Mouse (Mus musculus) liver, embryonic 11.5 days (tissue): ENCODE measurements around the gene Ice1. TPM values are rescaled to one million over a fixed set of nuclear protein-coding genes. Genes with fewer than 3 reads are reported as not detected.
A peak's percentile ranks its signal among the peaks of the same experiment; 100 is the strongest.

Experiments used
- ATAC-seq: fragments of 200-750 bp; cut with Nextera tagmentation; replicated peaks from 2 replicates; pipeline ENCODE4 v1.8.0; 2017; ENCODE audit warnings: moderate number of reproducible peaks, mild to moderate bottlenecking, moderate TSS enrichment, moderate library complexity; ENCODE audit not compliant: low FRiP score
- DNase-seq: peaks from one replicate; pipeline ENCODE4 v3.0.0-alpha.2; 2017; ENCODE audit warnings: low spot score
- H3K27ac ChIP-seq: fragments of 300-500 bp; sonication (generic); 2 replicates; pipeline ENCODE4 v1.5.1; 2014; ENCODE audit warnings: mild to moderate bottlenecking, low read depth, low read length, control low read depth
- H3K27me3 ChIP-seq: fragments of 300-500 bp; sonication (generic); replicated peaks from 2 replicates; pipeline ENCODE4 v1.6.1; 2014; ENCODE audit warnings: low read length, mixed read lengths; ENCODE audit not compliant: control insufficient read depth, insufficient read depth
- H3K36me3 ChIP-seq: fragments of 300-500 bp; sonication (generic); 2 replicates; pipeline ENCODE4 v1.6.1; 2014; ENCODE audit warnings: mild to moderate bottlenecking, low read length, moderate library complexity, mixed read lengths; ENCODE audit not compliant: control insufficient read depth, insufficient read depth
- H3K4me1 ChIP-seq: fragments of 300-500 bp; sonication (generic); replicated peaks from 2 replicates; pipeline ENCODE4 v1.6.1; 2014; ENCODE audit warnings: low read length, mixed read lengths; ENCODE audit not compliant: control insufficient read depth, insufficient read depth
- H3K4me2 ChIP-seq: fragments of 300-500 bp; sonication (generic); 2 replicates; pipeline ENCODE4 v1.6.1; 2014; ENCODE audit warnings: mild to moderate bottlenecking, control low read depth, moderate library complexity
- H3K4me3 ChIP-seq: fragments of 300-500 bp; sonication (generic); 2 replicates; pipeline ENCODE4 v1.5.1; 2014; ENCODE audit warnings: low read depth, low read length, control low read depth
- H3K9ac ChIP-seq: fragments of 300-500 bp; sonication (generic); 2 replicates; pipeline ENCODE4 v1.6.1; 2014; ENCODE audit warnings: low read depth, low read length, control low read depth
- H3K9me3 ChIP-seq: fragments of 300-500 bp; sonication (generic); 2 replicates; pipeline ENCODE4 v1.6.1; 2016; ENCODE audit warnings: low read length, inconsistent platforms, mixed read lengths; ENCODE audit not compliant: control insufficient read depth
- WGBS: fragments of 180-500 bp; shearing (Covaris S2); extraction: QIAGEN DNeasy Blood & Tissue Kit; methylation state at CpG from one replicate; pipeline ENCODE4 v1.1.7; 2014; 5-methylcytosine and 5-hydroxymethylcytosine counted together
- polyA plus RNA-seq: library from polyadenylated mRNA; unstranded; fragments of >200 nt; fragmentation: Nextera tagmentation; extraction: Ambion mirVana; gene quantifications from 2 replicates; pipeline ENCODE4 v1.2.1, GENCODE M21; 2014

The Ice1 gene
- polyA plus RNA-seq, 1 experiment from 2014 or later, result 19.5 TPM

GRCm38 (mm10) chr13:70644083-70644462, 6.6 kb upstream of the Ice1 start:
- WGBS, result 46% methylated on average over 3 of the region's 3 CpGs
- ATAC-seq, result no peak

GRCm38 (mm10) chr13:70643408-70644082, 6.1 kb upstream of the Ice1 start:
- Histone ChIP-seq H3K4me2 (no peak overlapping the region), H3K27me3 (no peaks in the 10 kb centered on the region), H3K4me1 (no peaks in the 10 kb centered on the region), H3K36me3 (no peaks in the 10 kb centered on the region), H3K4me3 (no peak overlapping the region), H3K9ac (no peak overlapping the region), H3K27ac (no peak overlapping the region), H3K9me3 (no peaks in the 10 kb centered on the region)
- 19% methylated on average over 10 of the region's 10 CpGs for WGBS
- ATAC-seq (peak; percentile 48; the same call in 1 of the 2 replicates), DNase-seq (peak; percentile 41)

More at GRCm38 (mm10) chr13:70644083-70644462, 6.6 kb upstream of the Ice1 start:
- Histone ChIP-seq H3K9me3 (no peaks in the 10 kb centered on the region), H3K4me2 (no peak overlapping the region), H3K9ac (no peak overlapping the region), H3K27me3 (no peaks in the 10 kb centered on the region), H3K36me3 (no peaks in the 10 kb centered on the region), H3K4me1 (no peaks in the 10 kb centered on the region), H3K4me3 (no peak overlapping the region), H3K27ac (no peak overlapping the region)
- no peak for DNase-seq

GRCm38 (mm10) chr13:70641941-70642340, 4.5 kb upstream of the Ice1 start:
- Histone ChIP-seq H3K9ac (no peak overlapping the region), H3K9me3 (no peaks in the 10 kb centered on the region), H3K27me3 (no peaks in the 10 kb centered on the region), H3K4me3 (no peak overlapping the region), H3K4me1 (no peaks in the 10 kb centered on the region), H3K4me2 (no peak overlapping the region), H3K27ac (no peak overlapping the region), H3K36me3 (no peaks in the 10 kb centered on the region)
- DNase-seq, result peak; percentile 16
- no peak for ATAC-seq
- 72% methylated on average over 4 of the region's 4 CpGs for WGBS

GRCm38 (mm10) chr13:70641381-70641780, 3.9 kb upstream of the Ice1 start:
- DNase-seq (peak; percentile 22), ATAC-seq (no peak)
- 67% methylated on average over 5 of the region's 5 CpGs for WGBS
- Histone ChIP-seq H3K9me3 (no peaks in the 10 kb centered on the region), H3K27me3 (no peaks in the 10 kb centered on the region), H3K4me2 (no peak overlapping the region), H3K36me3 (no peaks in the 10 kb centered on the region), H3K9ac (no peak overlapping the region), H3K4me1 (peaks cover 4% of the 10 kb centered on the region), H3K27ac (no peak overlapping the region), H3K4me3 (no peak overlapping the region)

- Histone ChIP-seq H3K9me3 (no peaks in the 10 kb centered on the region), H3K27ac (no peak overlapping the region), H3K27me3 (no peaks in the 10 kb centered on the region), H3K4me3 (no peak overlapping the region), H3K4me2 (no peak overlapping the region), H3K4me1 (peaks cover 17% of the 10 kb centered on the region), H3K9ac (no peak overlapping the region), H3K36me3 (no peaks in the 10 kb centered on the region)
- ATAC-seq (no peak), DNase-seq (peak; percentile 20)
- WGBS, result 71% methylated on average over 3 of the region's 3 CpGs
These were observed 2.2 kb upstream of the Ice1 start for GRCm38 (mm10) chr13:70639639-70640038.

GRCm38 (mm10) chr13:70637662-70638291, 343 bp upstream of the Ice1 start:
- peak overlapping the region; percentile 90 for H3K4me2 ChIP-seq

GRCm38 (mm10) chr13:70636706-70637105, 728 bp downstream of the Ice1 start:
- 20% methylated on average over 10 of the region's 10 CpGs for WGBS
- peak overlapping the region; percentile 90 for H3K4me2 ChIP-seq
- no peak for ATAC-seq

More at GRCm38 (mm10) chr13:70637662-70638291, 343 bp upstream of the Ice1 start:
- WGBS, result under 1% methylated on average over 38 of the region's 42 CpGs
- H3K27me3 ChIP-seq, result no peaks in the 10 kb centered on the region
- peak overlapping the region; percentile 80 for H3K4me3 ChIP-seq
- ATAC-seq, result peak; percentile 91
- H3K9ac ChIP-seq, result peak overlapping the region; percentile 79
- DNase-seq, result peak; percentile 90
- H3K27ac ChIP-seq, result peak overlapping the region; percentile 81
- H3K4me1 ChIP-seq, result peaks cover 19% of the 10 kb centered on the region
- H3K9me3 ChIP-seq, result no peaks in the 10 kb centered on the region
- no peaks in the 10 kb centered on the region for H3K36me3 ChIP-seq

GRCm38 (mm10) chr13:70635591-70635990, 1.8 kb downstream of the Ice1 start:
- Histone ChIP-seq H3K27me3 (no peaks in the 10 kb centered on the region), H3K4me2 (0 out of 2 replicates have a peak overlapping the region, but pooled peaks have one; percentile 6), H3K9ac (no peak overlapping the region), H3K36me3 (no peaks in the 10 kb centered on the region), H3K4me3 (no peak overlapping the region), H3K9me3 (no peaks in the 10 kb centered on the region), H3K27ac (no peak overlapping the region), H3K4me1 (peaks cover 19% of the 10 kb centered on the region)
- ATAC-seq (no peak), DNase-seq (no peak)
- 68% methylated on average over 2 of the region's 2 CpGs for WGBS

More at GRCm38 (mm10) chr13:70636706-70637105, 728 bp downstream of the Ice1 start:
- H3K9me3 ChIP-seq, result no peaks in the 10 kb centered on the region
- H3K27me3 ChIP-seq, result no peaks in the 10 kb centered on the region
- H3K27ac ChIP-seq, result no peak overlapping the region
- peak overlapping the region; percentile 80 for H3K4me3 ChIP-seq
- H3K9ac ChIP-seq, result peak overlapping the region; percentile 79
- H3K4me1 ChIP-seq, result peaks cover 19% of the 10 kb centered on the region
- DNase-seq, result no peak
- H3K36me3 ChIP-seq, result no peaks in the 10 kb centered on the region

GRCm38 (mm10) chr13:70626416-70626815, 11.0 kb downstream of the Ice1 start:
- H3K36me3 ChIP-seq, result no peaks in the 10 kb centered on the region
- H3K4me3 ChIP-seq, result no peak overlapping the region
- 88% methylated on average over 4 of the region's 4 CpGs for WGBS
- H3K4me1 ChIP-seq, result peaks cover 5% of the 10 kb centered on the region
- no peak overlapping the region for H3K9ac ChIP-seq
- DNase-seq, result no peak
- ATAC-seq, result no peak
- no peak overlapping the region for H3K4me2 ChIP-seq
- no peaks in the 10 kb centered on the region for H3K27me3 ChIP-seq
- no peak overlapping the region for H3K27ac ChIP-seq
- no peaks in the 10 kb centered on the region for H3K9me3 ChIP-seq
